Mouse (Mus musculus): ENCODE results near the gene Mtg2. TPM values are rescaled to one million over a fixed set of nuclear protein-coding genes. Genes with fewer than 3 reads are reported as not detected.

Mtg2 gene
- polyA plus RNA-seq, 1 experiment from 2014 or later, result 35.0 TPM

DNA sequence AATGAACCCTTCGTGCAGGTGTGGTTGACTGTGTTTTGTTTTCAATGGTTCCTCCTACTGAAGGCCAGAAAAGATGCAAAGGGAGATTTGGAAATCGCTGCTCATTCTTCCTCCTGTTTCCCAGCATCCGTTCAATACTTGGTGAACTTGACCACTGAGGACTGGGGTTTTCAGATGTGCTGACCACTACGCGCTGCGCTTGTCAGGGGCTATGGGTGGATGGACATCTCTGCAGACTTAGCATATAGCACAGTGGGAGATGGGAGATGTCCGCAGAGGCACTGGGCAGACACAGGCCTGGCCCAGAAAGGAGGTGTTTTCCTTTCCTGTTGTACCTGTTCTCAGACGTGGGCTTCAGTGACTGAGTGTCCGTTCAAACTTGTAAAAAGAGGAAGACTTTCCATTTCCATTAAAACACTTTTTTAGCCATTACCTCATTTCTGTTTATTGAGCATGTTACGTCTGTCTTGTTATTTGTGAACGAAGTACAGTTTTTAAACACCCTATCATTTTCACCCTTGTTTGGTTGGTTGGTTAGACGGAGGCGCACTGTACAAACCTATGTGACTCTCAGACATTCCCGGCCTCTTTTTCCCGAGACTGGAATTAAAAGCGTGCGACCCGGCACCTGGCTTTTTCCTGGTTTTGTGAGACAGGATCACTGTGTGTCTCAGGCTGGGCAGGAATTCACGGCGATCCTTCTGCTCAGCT lies 463 bp upstream of the Mtg2 start:
- Histone ChIP-seq H3K9ac (replicated peaks) (peak overlapping the region; percentile 82), H3K27ac (replicated peaks) (peak overlapping the region; percentile 79), H3K9me3 (no peaks in the 10 kb centered on the region), H3K27me3 (no peaks in the 10 kb centered on the region), H3K4me2 (replicated peaks) (peak overlapping the region; percentile 83), H3K36me3 (peaks cover 31% of the 10 kb centered on the region), H3K4me1 (peaks cover 11% of the 10 kb centered on the region), H3K4me3 (peak overlapping the region; percentile 67)
- no peak for ATAC-seq (ENCODE audit: low FRiP score, low read depth)
- 37% methylated on average over 20 of the region's 20 CpGs for WGBS

GRCm38 (mm10) chr2:180071671-180072070 lies 1.3 kb downstream of the Mtg2 start:
- peaks cover 11% of the 10 kb centered on the region for H3K4me1 ChIP-seq
- peaks cover 26% of the 10 kb centered on the region for H3K36me3 ChIP-seq
- H3K4me3 ChIP-seq, result no peak overlapping the region
- WGBS, result 83% methylated on average over 2 of the region's 2 CpGs
- no peak overlapping the region for H3K9ac ChIP-seq (replicated peaks)
- no peak overlapping the region for H3K4me2 ChIP-seq (replicated peaks)
- H3K27me3 ChIP-seq, result no peaks in the 10 kb centered on the region
- no peak for ATAC-seq (ENCODE audit: low FRiP score, low read depth)
- H3K9me3 ChIP-seq, result no peaks in the 10 kb centered on the region
- no peak overlapping the region for H3K27ac ChIP-seq (replicated peaks)

DNA sequence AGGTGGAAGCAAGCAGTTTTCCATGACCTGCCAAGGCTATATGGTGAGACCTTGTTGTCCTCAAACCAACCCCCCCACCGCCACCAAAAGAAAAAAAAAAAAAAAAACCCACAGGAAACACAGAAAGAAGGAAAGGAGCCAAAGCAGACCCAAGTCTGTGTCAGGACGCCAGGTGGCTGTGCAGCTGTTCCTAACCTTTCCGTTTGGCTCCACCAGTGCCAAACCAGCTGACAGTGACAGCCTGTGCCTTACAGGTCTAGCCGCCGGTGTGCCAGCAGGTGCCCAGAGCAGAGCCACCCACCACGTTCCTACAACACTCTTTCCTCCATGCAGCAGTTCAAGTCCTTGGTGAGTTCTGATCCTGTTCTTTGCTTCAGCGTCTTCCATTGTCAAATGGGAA lies 2.5 kb downstream of the Mtg2 start:
- no peaks in the 10 kb centered on the region for H3K9me3 ChIP-seq
- H3K4me1 ChIP-seq, result peaks cover 11% of the 10 kb centered on the region
- H3K27ac ChIP-seq (replicated peaks), result no peak overlapping the region
- WGBS, result 91% methylated on average over 7 of the region's 7 CpGs
- no peaks in the 10 kb centered on the region for H3K27me3 ChIP-seq
- ATAC-seq (ENCODE audit: low FRiP score, low read depth), result no peak
- H3K4me2 ChIP-seq (replicated peaks), result no peak overlapping the region
- peaks cover 25% of the 10 kb centered on the region for H3K36me3 ChIP-seq
- H3K9ac ChIP-seq (replicated peaks), result no peak overlapping the region
- no peak overlapping the region for H3K4me3 ChIP-seq

DNA sequence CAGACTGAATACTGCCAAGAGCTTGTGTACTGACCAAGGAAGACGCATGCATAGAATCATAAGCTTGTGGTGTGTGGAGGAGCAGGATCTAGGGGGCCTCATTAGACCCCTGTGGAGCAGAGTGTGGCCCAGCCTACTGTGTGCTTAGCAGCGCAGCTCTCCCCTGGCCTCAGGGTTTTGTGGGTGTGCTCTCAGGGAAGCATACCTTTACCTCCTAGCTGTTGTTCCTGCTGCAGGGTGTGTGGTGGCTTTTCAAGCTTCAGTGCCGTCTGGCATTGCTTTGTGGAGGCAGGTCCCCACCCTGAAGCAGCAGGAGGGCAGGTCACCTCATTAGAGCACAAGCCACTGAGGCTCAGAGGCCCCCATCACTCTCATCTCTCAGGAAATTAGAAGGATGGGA lies 7.2 kb downstream of the Mtg2 start:
- Histone ChIP-seq H3K9ac (replicated peaks) (no peak overlapping the region), H3K36me3 (peaks cover 48% of the 10 kb centered on the region), H3K27ac (replicated peaks) (no peak overlapping the region), H3K27me3 (no peaks in the 10 kb centered on the region), H3K4me2 (replicated peaks) (no peak overlapping the region), H3K4me3 (no peak overlapping the region), H3K4me1 (no peaks in the 10 kb centered on the region), H3K9me3 (no peaks in the 10 kb centered on the region)
- ATAC-seq (ENCODE audit: low FRiP score, low read depth), result no peak
- 71% methylated on average over 3 of the region's 3 CpGs for WGBS

DNA sequence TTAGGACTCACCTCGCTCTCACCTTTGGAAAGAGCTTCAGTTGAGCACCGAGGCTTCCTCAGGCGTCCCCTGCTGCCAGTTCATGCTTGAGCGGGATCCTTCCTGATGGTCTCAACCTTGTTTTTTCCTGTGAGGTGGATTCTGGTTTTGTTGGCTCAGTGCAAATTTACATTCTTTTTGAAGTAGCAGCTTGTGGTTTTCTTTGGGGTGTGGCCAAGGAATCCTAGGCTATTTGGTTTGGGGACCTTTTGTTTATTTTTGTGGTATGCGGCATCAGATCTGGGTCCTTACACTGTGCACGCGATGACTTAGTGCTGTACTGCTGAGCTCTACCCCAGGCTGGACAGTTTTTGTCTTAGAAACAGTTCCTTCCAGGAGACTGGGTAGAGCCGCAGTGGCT lies 10.3 kb downstream of the Mtg2 start:
- 96% methylated on average over 8 of the region's 8 CpGs for WGBS

GRCm38 (mm10) chr2:180083063-180083462 lies 12.7 kb downstream of the Mtg2 start:
- no peak for ATAC-seq (ENCODE audit: low FRiP score, low read depth)
- no peaks in the 10 kb centered on the region for H3K9me3 ChIP-seq
- H3K27ac ChIP-seq (replicated peaks), result no peak overlapping the region
- no peak overlapping the region for H3K4me3 ChIP-seq
- peaks cover 6% of the 10 kb centered on the region; the same call in 1 of the 2 replicates for H3K4me1 ChIP-seq
- H3K27me3 ChIP-seq, result no peaks in the 10 kb centered on the region
- no peak overlapping the region for H3K4me2 ChIP-seq (replicated peaks)
- 95% methylated on average over 10 of the region's 10 CpGs for WGBS
- peaks cover 68% of the 10 kb centered on the region for H3K36me3 ChIP-seq
- no peak overlapping the region for H3K9ac ChIP-seq (replicated peaks)

More for the DNA sequence above, 10.3 kb downstream of the Mtg2 start:
- no peak for ATAC-seq (ENCODE audit: low FRiP score, low read depth)
- H3K27me3 ChIP-seq, result no peaks in the 10 kb centered on the region
- H3K4me2 ChIP-seq (replicated peaks), result no peak overlapping the region
- no peak overlapping the region for H3K9ac ChIP-seq (replicated peaks)
- no peaks in the 10 kb centered on the region for H3K4me1 ChIP-seq
- H3K4me3 ChIP-seq, result no peak overlapping the region
- peaks cover 69% of the 10 kb centered on the region for H3K36me3 ChIP-seq
- H3K27ac ChIP-seq (replicated peaks), result no peak overlapping the region
- no peaks in the 10 kb centered on the region for H3K9me3 ChIP-seq

GRCm38 (mm10) chr2:180084565-180084964 lies 14.2 kb downstream of the Mtg2 start:
- no peaks in the 10 kb centered on the region for H3K27me3 ChIP-seq
- 47% methylated on average over 3 of the region's 3 CpGs for WGBS
- H3K4me1 ChIP-seq, result peaks cover 6% of the 10 kb centered on the region; the same call in 1 of the 2 replicates
- no peaks in the 10 kb centered on the region for H3K9me3 ChIP-seq
- H3K36me3 ChIP-seq, result peaks cover 59% of the 10 kb centered on the region
- ATAC-seq (ENCODE audit: low FRiP score, low read depth), result no peak
- H3K4me3 ChIP-seq, result no peak overlapping the region
- no peak overlapping the region for H3K4me2 ChIP-seq (replicated peaks)
- no peak overlapping the region for H3K27ac ChIP-seq (replicated peaks)
- H3K9ac ChIP-seq (replicated peaks), result no peak overlapping the region

DNA sequence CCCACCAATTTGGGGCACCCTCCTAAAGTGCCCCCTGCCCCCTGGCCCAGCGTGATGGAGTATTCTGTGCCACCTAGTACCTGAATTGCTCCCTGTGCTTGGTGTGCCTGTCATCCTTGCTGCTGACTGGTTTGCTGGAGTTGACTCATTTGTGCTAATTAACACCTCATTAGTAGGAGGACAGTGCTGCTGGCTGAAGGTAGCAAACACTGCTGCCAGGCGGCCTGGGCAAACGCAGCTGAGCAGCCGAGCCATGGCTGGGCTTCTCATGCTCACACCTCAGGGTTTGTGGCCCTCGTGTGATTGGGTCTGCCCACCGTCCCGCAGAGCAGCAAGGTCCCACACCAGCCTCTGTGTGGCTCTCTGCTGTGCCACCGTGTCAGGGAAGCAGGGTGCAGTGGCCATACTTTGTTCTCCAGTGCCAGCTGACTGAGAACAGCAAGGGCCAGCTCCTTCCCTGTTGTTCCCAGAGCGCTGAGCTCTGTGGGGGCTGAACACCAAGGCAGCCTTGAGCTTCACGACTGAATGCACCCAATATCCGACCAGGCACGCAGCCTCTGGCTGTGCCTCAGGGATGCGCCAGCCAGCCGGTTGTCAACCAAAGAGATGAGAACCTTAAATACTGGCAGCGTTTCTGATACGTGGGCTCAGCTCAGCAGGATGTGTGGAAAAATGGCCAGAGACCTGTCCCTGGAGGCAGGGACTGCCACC lies 15.7 kb downstream of the Mtg2 start:
- Histone ChIP-seq H3K4me3 (no peak overlapping the region), H3K4me1 (peaks cover 6% of the 10 kb centered on the region; the same call in 1 of the 2 replicates), H3K27me3 (no peaks in the 10 kb centered on the region), H3K9ac (replicated peaks) (no peak overlapping the region), H3K4me2 (replicated peaks) (no peak overlapping the region), H3K27ac (replicated peaks) (no peak overlapping the region), H3K36me3 (peaks cover 49% of the 10 kb centered on the region), H3K9me3 (no peaks in the 10 kb centered on the region)
- no peak for ATAC-seq (ENCODE audit: low FRiP score, low read depth)
- 82% methylated on average over 16 of the region's 16 CpGs for WGBS

- ATAC-seq (ENCODE audit: low FRiP score, low read depth), result no peak
- WGBS, result 88% methylated on average over 5 of the region's 5 CpGs
- no peak overlapping the region for H3K27ac ChIP-seq (replicated peaks)
- no peaks in the 10 kb centered on the region for H3K9me3 ChIP-seq
- peaks cover 43% of the 10 kb centered on the region for H3K36me3 ChIP-seq
- peaks cover 6% of the 10 kb centered on the region; the same call in 1 of the 2 replicates for H3K4me1 ChIP-seq
- H3K4me2 ChIP-seq (replicated peaks), result no peak overlapping the region
- H3K27me3 ChIP-seq, result no peaks in the 10 kb centered on the region
- H3K4me3 ChIP-seq, result no peak overlapping the region
- H3K9ac ChIP-seq (replicated peaks), result no peak overlapping the region
These were observed 16.2 kb downstream of the Mtg2 start for GRCm38 (mm10) chr2:180086637-180087027.

- WGBS, result 92% methylated on average over 4 of the region's 4 CpGs
- no peak overlapping the region for H3K27ac ChIP-seq (replicated peaks)
- ATAC-seq (ENCODE audit: low FRiP score, low read depth), result no peak
- H3K9me3 ChIP-seq, result no peaks in the 10 kb centered on the region
- H3K4me3 ChIP-seq, result no peak overlapping the region
- no peaks in the 10 kb centered on the region for H3K27me3 ChIP-seq
- H3K4me1 ChIP-seq, result peaks cover 6% of the 10 kb centered on the region; the same call in 1 of the 2 replicates
- no peak overlapping the region for H3K9ac ChIP-seq (replicated peaks)
- no peak overlapping the region for H3K4me2 ChIP-seq (replicated peaks)
- H3K36me3 ChIP-seq, result peaks cover 35% of the 10 kb centered on the region
These were observed 17.1 kb downstream of the Mtg2 start for GRCm38 (mm10) chr2:180087472-180087871.

GRCm38 (mm10) chr2:180090285-180090684 lies 19.9 kb downstream of the Mtg2 start:
- Histone ChIP-seq H3K9me3 (no peaks in the 10 kb centered on the region), H3K4me1 (peaks cover 7% of the 10 kb centered on the region; the same call in 1 of the 2 replicates), H3K4me2 (replicated peaks) (no peak overlapping the region), H3K27me3 (0 out of 2 replicates have a peak, but pooled peaks cover under 1% of the 10 kb centered on the region), H3K4me3 (no peak overlapping the region), H3K27ac (replicated peaks) (no peak overlapping the region), H3K9ac (replicated peaks) (no peak overlapping the region), H3K36me3 (peaks cover 12% of the 10 kb centered on the region)
- WGBS, result 71% methylated on average over 11 of the region's 11 CpGs
- no peak for ATAC-seq (ENCODE audit: low FRiP score, low read depth)

GRCm38 (mm10) chr2:180095711-180096110 lies 25.3 kb downstream of the Mtg2 start:
- peak; percentile 32; the same call in 1 of the 2 replicates for ATAC-seq (ENCODE audit: low FRiP score, low read depth)
- Histone ChIP-seq H3K4me3 (no peak overlapping the region), H3K9ac (replicated peaks) (no peak overlapping the region), H3K36me3 (no peaks in the 10 kb centered on the region), H3K4me2 (replicated peaks) (no peak overlapping the region), H3K27ac (replicated peaks) (no peak overlapping the region), H3K9me3 (no peaks in the 10 kb centered on the region), H3K27me3 (peaks cover 46% of the 10 kb centered on the region), H3K4me1 (peaks cover 19% of the 10 kb centered on the region)
- 27% methylated on average over 5 of the region's 5 CpGs for WGBS

Measured in midbrain, embryonic 12.5 days (tissue).